Mouse (Mus musculus) right cerebral cortex, postnatal 4 days (tissue): ENCODE data around the gene Atp2a3.

Source experiments
- DNase-seq: peaks from one replicate; pipeline ENCODE4 v3.0.0-alpha.2; 2022

Gene Atp2a3

GRCm38 (mm10) chr11:73039102-73039799 lies 78.3 kb downstream of the Atp2a3 start:
- DNase-seq, result peak; percentile 71
